Mouse (Mus musculus) inflammation-experienced regulatory T-cells, adult 16 weeks (primary cell): ENCODE results near the gene Gm37240. TPM values are rescaled to one million over a fixed set of nuclear protein-coding genes. Genes with fewer than 3 reads are reported as not detected.

Experiments used
- polyA plus RNA-seq: library from polyadenylated mRNA; unstranded; fragments of 100-300 nt; shearing (Covaris generic); gene quantifications from one replicate; pipeline ENCODE4 v1.2.1, GENCODE M21; 2017

Gm37240 gene
- 15.1 TPM for polyA plus RNA-seq

GRCm38 (mm10) chr3:85887239-85887827 is at the start of gene Gm37240, which contains the start of gene Glt28d2:
Gene Gm37240, minus strand, starts transcription at chr3:85887518.
Gene Glt28d2, minus strand, starts transcription at chr3:85887516.

GRCm38 (mm10) chr3:85817191-85817590 is 70.1 kb downstream of the Gm37240 start, which contains the start of gene Fam160a1:
Gene Fam160a1, minus strand, starts transcription at chr3:85817291.

GRCm38 (mm10) chr3:85573864-85574830 is 313.2 kb downstream of the Gm37240 start, which contains the start of gene Gatb:
Gene Gatb, plus strand, starts transcription at chr3:85574119.

DNA sequence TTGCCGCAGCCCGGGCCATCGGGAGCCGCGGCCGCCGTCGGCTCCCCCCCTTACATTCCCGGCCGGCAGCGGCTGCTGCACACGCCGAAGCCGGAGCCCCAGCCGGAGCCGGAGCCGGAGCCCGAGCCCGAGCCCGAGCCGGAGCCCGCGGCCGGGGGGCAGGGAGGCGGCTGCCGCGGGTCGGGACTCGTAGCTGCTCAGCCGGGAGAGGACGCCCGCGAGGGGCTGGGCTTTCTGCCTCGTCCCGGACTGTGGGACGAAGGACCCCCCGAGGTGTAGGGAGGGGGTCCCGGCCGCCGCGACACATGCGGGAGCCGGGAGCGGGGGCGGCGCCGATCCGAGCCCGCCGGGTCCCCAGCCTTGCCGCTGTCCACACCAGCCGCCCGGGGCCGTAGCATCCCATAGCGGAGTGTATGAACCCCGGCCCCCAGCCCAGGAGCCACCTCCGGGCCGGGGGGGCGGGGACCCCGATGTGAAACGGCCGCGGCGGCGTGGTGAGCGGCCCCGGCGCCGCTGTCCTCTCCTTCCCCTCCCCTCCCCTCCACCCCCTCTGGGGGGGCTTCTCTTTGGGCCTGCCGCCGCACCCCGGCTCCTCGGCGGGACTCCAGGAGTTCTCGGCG is 1072.4 kb downstream of the Gm37240 start, which contains the start of gene Fbxw7:
Fbxw7 (plus strand) TSS at position 507 of the 620 bp plus-strand sequence.

GRCm38 (mm10) chr3:84593274-84593673 is 1294.0 kb downstream of the Gm37240 start, which contains the start of gene Tigd4:
Gene Tigd4, plus strand, starts transcription at chr3:84593574.

DNA sequence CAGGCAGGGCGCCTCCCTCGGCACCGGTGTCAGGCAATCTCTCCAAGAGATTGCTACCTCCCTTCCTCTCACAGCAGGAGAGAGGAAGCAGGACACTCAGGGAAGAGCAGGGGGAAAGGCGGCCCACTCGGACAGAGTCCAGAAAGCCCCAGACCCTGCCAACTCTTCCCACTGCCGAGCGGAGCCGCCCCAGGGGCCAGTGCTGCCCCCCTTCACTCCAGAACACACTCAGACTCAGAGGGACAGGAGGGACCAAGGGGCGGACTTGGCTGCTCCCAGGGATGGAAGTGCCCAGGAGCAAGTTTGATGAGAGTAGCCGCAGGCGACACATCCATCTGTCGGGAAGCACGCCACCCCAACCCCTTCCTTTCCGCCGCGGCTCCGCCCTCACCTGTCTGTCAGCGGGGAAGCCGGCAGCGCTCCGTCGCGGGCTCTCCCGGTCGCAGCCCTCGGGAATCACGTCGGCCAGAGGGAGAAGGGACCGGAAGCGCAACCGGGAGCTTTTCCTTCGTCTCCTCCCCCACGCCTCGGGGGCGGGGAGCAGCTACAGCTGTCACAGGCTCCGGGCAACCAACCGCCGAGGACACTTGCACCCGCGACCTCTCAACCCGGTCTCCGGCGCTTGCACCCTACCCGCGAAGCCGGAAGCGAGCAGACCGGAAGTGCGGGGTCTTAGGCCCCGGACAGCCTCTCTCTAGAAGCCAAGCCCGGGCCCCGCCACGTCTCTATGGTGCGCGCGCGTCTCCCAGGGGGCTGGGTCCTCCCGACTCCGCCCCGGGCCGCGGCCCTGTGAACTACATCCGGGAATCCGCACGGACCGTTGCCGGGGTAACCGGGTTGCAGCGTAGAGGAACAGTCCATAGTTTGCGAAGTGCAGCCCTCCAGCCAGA is 1305.0 kb downstream of the Gm37240 start, which contains the start of gene Arfip1:
Arfip1 (minus strand) TSS at position 603 of the 890 bp plus-strand sequence.

GRCm38 (mm10) chr3:84480006-84480897 is 1407.1 kb downstream of the Gm37240 start, which contains the start of gene Fhdc1:
Gene Fhdc1, minus strand, starts transcription at chr3:84480429.

Other genes with a start within 250 kb of the Gm37240 start
- 16.0 TPM for gene Fam160a1, start 70.2 kb downstream of the Gm37240 start, polyA plus RNA-seq
- 5.5 TPM for gene Glt28d2, start within 50 bp of the Gm37240 start, polyA plus RNA-seq
- 5.3 TPM for gene Sh3d19, start 83.6 kb upstream of the Gm37240 start, polyA plus RNA-seq
- not detected for gene Prss48, start 115.0 kb upstream of the Gm37240 start, polyA plus RNA-seq